Mouse (Mus musculus) kidney, embryonic 14.5 days (tissue): ENCODE measurements around the gene Pla2g3. TPM values are rescaled to one million over a fixed set of nuclear protein-coding genes. Genes with fewer than 3 reads are reported as not detected.
A peak's percentile ranks its signal among the peaks of the same experiment; 100 is the strongest.

Source experiments
- ATAC-seq: fragments of 200-750 bp; cut with Nextera tagmentation; 2 replicates; pipeline ENCODE4 v1.8.0; 2017; ENCODE audit warnings: moderate number of reproducible peaks, mild to moderate bottlenecking, moderate TSS enrichment, moderate library complexity; ENCODE audit not compliant: low FRiP score, low TSS enrichment
- H3K27ac ChIP-seq: fragments of 300-500 bp; sonication (generic); 2 replicates; pipeline ENCODE4 v1.5.1; 2014; ENCODE audit warnings: low read depth, mild to moderate bottlenecking, low read length, moderate library complexity, mixed read lengths
- H3K27me3 ChIP-seq: fragments of 300-500 bp; sonication (generic); 2 replicates; pipeline ENCODE4 v1.6.1; 2014; ENCODE audit warnings: mild to moderate bottlenecking, low read length; ENCODE audit not compliant: control insufficient read depth, insufficient read depth
- H3K36me3 ChIP-seq: fragments of 300-500 bp; sonication (generic); 2 replicates; pipeline ENCODE4 v1.6.1; 2014; ENCODE audit warnings: low read length, mixed read lengths; ENCODE audit not compliant: control insufficient read depth, insufficient read depth
- H3K4me1 ChIP-seq: fragments of 300-500 bp; sonication (generic); 2 replicates; pipeline ENCODE4 v1.6.1; 2014; ENCODE audit warnings: low read length, mixed read lengths; ENCODE audit not compliant: control insufficient read depth, insufficient read depth
- H3K4me2 ChIP-seq: fragments of 300-500 bp; sonication (generic); replicated peaks from 2 replicates; pipeline ENCODE4 v1.6.1; 2014; ENCODE audit warnings: low read depth, mild to moderate bottlenecking, low read length
- H3K4me3 ChIP-seq: fragments of 300-500 bp; sonication (generic); 2 replicates; pipeline ENCODE4 v1.5.1; 2014; ENCODE audit warnings: mild to moderate bottlenecking, low read length
- H3K9ac ChIP-seq: fragments of 300-500 bp; sonication (generic); 2 replicates; pipeline ENCODE4 v1.6.1; 2014; ENCODE audit warnings: low read depth, mild to moderate bottlenecking, low read length, moderate library complexity
- H3K9me3 ChIP-seq: fragments of 300-500 bp; sonication (generic); 2 replicates; pipeline ENCODE4 v1.6.1; 2016; ENCODE audit warnings: low read length; ENCODE audit not compliant: control insufficient read depth
- WGBS: fragments of 180-500 bp; shearing (Covaris S2); extraction: QIAGEN DNeasy Blood & Tissue Kit; methylation state at CpG from one replicate; pipeline ENCODE4 v1.1.7; 2014; 5-methylcytosine and 5-hydroxymethylcytosine counted together
- polyA plus RNA-seq: library from polyadenylated mRNA; unstranded; fragments of >200 nt; fragmentation: Nextera tagmentation; extraction: Ambion mirVana; gene quantifications from 2 replicates; pipeline ENCODE4 v1.2.1, GENCODE M21; 2014

Gene Pla2g3
- polyA plus RNA-seq, 1 experiment from 2014 or later: 0.77 TPM

DNA sequence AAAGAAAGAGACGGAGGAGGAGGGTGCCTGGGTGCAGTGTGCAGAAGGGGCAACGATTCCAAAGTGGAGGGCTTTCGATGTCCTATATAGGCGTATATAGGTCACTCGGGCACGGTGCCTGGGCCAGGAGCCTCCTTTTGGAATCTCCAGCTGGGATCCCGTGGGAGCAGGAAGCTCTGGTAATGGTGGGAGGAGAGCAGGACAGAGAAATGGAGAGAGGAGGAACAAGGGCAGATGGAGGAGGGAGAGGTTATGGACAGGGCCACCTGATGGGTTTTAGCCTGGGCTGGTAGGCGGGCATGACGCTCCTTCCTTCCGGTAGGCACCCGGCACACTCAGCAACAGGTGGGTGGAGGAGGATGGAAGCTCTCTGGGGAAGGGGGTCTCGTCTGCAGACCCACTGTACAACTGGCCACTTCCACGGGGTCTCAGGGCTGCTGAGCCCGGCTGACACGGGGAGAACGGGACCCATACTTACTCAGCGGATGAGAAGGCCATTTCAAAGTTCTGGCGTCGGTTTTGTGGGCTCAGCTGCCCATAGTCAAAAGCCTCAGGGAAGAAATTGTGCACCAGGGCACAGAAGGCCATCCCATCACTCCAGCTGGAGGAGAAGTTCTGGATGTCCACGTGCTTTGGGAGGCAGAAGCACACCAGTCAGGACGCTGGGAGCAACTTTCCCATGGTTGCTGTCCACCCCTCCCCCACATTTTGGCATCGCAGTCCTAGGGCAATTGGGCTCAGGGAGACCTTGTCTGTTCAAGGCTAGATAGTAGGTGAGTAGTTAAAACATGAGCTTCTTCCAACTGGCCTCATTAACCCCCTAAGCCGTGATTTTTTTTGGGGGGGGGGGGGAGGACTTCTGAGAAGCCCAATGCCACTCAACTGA lies 33.5 kb downstream of the Pla2g3 start:
- Histone ChIP-seq H3K4me1 (peaks cover 10% of the 10 kb centered on the region; the same call in 1 of the 2 replicates), H3K27ac (no peak overlapping the region), H3K27me3 (no peaks in the 10 kb centered on the region), H3K36me3 (peaks cover 75% of the 10 kb centered on the region), H3K9ac (peak overlapping the region; percentile 23; the same call in 1 of the 2 replicates), H3K4me3 (no peak overlapping the region), H3K9me3 (no peaks in the 10 kb centered on the region), H3K4me2 (no peak overlapping the region)
- no peak for ATAC-seq
- WGBS: 82% methylated on average over 23 of the region's 23 CpGs

DNA sequence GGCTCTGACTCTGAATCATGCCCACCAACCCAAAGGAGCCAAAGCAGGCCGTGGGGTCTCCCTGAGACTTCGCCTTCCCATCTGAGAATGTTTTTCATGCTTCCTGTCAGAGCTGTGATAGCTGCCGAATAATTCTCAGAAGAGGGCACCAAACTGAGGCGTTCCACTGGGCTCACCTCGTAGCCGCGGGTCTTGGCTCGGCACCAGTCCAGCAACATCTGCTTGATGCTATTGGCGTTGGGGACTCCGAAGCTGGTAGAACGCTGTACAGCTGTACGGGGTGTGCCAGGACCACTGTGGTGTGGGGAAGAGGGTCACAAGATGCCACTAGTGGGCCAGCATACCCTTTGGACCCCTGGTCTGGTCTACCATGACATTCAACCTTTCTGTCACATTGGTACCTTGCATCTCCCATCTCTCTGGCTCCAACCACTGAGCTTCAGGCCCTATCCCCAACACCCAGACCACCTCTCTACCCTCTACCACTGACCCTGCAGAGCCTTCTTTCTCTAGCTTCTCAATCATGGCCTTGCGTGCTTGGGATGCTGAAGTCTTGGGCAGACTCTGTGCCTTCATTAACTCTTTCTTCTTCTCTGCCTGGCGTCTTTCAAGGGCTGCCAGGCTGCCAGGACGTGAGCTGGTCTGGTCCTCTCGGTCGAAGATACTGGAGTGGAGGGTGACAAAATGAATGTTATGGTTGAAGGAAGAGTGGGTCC lies 34.4 kb downstream of the Pla2g3 start:
- Histone ChIP-seq H3K27me3 (no peaks in the 10 kb centered on the region), H3K4me1 (peaks cover 4% of the 10 kb centered on the region; the same call in 1 of the 2 replicates), H3K36me3 (peaks cover 84% of the 10 kb centered on the region), H3K9me3 (no peaks in the 10 kb centered on the region), H3K9ac (no peak overlapping the region), H3K4me2 (no peak overlapping the region), H3K27ac (no peak overlapping the region), H3K4me3 (no peak overlapping the region)
- WGBS: 96% methylated on average over 17 of the region's 17 CpGs
- ATAC-seq: no peak

DNA sequence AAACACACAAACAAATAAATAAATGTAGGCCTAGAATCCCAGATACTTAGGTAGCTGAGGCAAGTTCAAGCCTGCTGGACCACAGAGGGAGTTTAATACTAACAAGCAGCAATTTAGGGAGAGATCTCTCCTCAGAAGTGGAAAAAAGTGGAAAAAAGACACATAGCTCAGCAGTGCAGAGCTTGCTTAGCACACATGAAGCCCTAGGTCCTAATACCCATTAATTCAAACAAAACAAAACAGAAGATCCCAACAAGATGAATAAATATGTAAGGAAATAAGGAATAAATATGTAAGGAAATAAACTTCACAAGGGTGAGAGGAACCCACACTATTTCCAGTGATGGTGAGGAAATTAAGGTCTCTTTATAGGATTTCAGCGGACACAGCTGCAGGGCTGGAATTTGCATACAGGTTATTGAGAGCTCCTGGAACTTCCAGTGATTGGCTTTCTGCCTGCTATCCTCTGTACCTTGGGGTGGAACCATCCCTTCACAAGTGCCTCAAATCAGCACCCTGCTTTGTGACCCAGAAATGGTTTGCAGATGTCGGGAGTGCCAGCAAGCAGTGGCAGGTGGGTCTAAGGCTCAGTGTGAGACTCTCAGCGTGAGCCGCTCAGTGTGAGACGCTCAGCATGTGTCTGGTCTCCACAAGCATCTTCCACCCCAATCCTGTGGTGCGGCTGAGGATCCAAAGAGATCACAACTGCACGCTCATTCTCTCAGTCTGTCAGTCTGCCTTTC lies 35.9 kb downstream of the Pla2g3 start:
- Histone ChIP-seq H3K4me1 (no peaks in the 10 kb centered on the region), H3K27me3 (no peaks in the 10 kb centered on the region), H3K9ac (no peak overlapping the region), H3K9me3 (no peaks in the 10 kb centered on the region), H3K36me3 (peaks cover 97% of the 10 kb centered on the region), H3K27ac (no peak overlapping the region), H3K4me3 (no peak overlapping the region), H3K4me2 (no peak overlapping the region)
- no peak for ATAC-seq
- WGBS: 86% methylated on average over 7 of the region's 7 CpGs

DNA sequence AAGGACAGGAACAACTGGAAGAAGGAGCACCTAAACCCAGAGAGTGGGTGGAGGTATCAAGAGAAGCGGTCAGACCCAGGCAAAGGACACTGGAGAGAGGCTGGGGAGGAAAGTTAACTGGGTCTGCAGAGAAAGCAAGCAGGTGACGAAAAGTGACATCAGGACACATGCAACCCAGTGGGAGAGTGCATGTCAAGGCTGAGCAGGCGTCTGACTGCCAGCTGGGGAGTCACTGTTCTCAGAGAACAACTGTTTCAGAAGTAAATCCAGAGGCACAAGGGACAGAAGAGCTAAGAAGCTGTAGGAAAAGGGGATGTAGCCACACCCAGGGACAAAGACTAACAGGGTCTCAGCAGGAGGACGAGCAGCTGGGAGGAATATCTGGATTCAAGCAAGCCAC lies 37.5 kb downstream of the Pla2g3 start:
- WGBS: 93% methylated on average over 4 of the region's 4 CpGs
- H3K27me3 ChIP-seq: no peaks in the 10 kb centered on the region
- H3K4me3 ChIP-seq: no peak overlapping the region
- peaks cover 100% of the 10 kb centered on the region for H3K36me3 ChIP-seq
- H3K27ac ChIP-seq: no peak overlapping the region
- H3K9ac ChIP-seq: no peak overlapping the region
- H3K4me2 ChIP-seq: no peak overlapping the region
- no peaks in the 10 kb centered on the region for H3K4me1 ChIP-seq
- ATAC-seq: no peak
- H3K9me3 ChIP-seq: no peaks in the 10 kb centered on the region

DNA sequence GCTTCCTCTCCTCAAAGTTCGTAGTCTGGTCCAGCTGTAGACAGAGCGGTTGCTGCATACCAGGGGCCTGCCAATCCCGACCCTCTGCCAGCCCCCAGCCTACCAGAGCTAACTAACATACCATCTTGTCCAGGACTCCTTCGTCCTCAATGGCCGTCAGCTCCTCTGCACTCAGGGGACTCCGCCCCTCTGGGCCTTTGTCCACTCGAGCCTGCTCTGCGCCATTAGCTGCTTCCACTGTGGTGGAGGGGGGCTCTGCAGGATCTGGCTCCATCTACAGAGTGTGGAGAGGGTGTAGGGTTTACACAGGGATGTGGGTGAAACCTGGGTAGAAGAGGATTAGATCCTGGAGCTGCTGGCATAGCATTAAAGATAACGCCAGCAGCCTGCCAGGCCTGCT lies 38.1 kb downstream of the Pla2g3 start:
- Histone ChIP-seq H3K4me1 (no peaks in the 10 kb centered on the region), H3K9me3 (no peaks in the 10 kb centered on the region), H3K4me2 (no peak overlapping the region), H3K4me3 (no peak overlapping the region), H3K36me3 (peaks cover 100% of the 10 kb centered on the region), H3K27me3 (no peaks in the 10 kb centered on the region), H3K9ac (no peak overlapping the region), H3K27ac (no peak overlapping the region)
- no peak for ATAC-seq
- WGBS: 88% methylated on average over 9 of the region's 9 CpGs

DNA sequence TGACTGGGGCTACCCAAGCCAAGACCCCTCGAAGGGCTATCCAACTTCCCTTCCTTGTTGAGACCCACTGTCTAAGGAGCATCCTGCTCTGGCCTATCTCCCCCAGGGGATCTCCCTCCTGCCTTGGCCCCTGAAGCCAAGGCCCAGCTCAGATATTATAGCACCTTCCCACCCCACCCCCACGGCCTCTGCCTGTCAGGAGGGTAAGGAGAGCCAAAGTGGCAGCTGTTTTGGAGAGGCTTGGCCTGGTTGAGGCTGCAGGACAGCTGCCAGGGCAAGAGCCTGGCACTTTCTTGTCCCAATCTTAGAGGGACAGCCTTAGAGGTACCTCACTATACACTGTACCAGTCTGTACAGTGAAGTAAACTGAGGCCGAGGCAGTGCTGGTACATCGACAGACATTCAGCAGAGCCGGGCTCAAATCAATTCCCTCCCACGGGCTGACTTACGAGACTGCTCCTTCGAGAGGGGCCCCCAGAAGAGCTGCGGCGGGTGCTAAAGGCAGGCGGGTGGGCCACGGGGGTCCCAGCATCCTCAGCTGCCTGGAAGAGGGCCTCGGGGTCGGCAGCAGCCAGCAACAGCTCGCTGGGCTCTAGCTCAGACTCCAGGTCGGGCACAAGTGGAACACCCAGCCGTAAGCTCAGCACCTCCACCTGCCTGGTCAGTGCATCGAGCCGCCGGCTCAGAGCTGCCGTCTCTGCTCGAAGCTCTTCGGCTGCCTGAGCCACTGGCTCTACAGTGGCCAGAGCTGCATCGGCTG lies 39.1 kb downstream of the Pla2g3 start:
- WGBS: 92% methylated on average over 24 of the region's 24 CpGs
- no peak for ATAC-seq
- no peaks in the 10 kb centered on the region for H3K27me3 ChIP-seq
- no peak overlapping the region for H3K4me2 ChIP-seq
- no peaks in the 10 kb centered on the region for H3K4me1 ChIP-seq
- H3K36me3 ChIP-seq: peaks cover 100% of the 10 kb centered on the region
- H3K9me3 ChIP-seq: no peaks in the 10 kb centered on the region
- H3K4me3 ChIP-seq: no peak overlapping the region
- no peak overlapping the region for H3K27ac ChIP-seq
- H3K9ac ChIP-seq: no peak overlapping the region

DNA sequence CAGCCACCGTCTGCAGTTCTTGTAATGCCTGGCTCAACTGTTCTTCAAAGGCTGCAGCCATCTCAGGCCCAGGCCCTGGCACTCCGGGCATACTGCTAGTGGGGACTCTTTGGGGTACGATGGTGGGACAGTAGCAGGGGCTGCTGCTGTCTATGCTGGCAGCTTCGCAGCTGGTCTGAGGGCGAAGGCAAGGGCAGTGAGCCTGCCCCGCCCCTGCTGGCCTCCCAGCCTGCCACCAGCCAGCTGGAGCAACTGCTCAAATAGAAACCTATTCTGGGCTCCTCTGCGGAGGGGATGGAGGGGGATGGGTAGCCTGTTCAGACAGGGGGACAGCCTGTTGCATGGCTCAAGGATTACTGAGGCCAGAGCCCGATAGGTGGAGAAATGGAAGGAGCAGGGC lies 39.7 kb downstream of the Pla2g3 start:
- H3K9ac ChIP-seq: no peak overlapping the region
- H3K4me3 ChIP-seq: no peak overlapping the region
- H3K9me3 ChIP-seq: no peaks in the 10 kb centered on the region
- 87% methylated on average over 8 of the region's 8 CpGs for WGBS
- peaks cover 100% of the 10 kb centered on the region for H3K36me3 ChIP-seq
- no peak overlapping the region for H3K27ac ChIP-seq
- no peaks in the 10 kb centered on the region for H3K27me3 ChIP-seq
- ATAC-seq: no peak
- H3K4me1 ChIP-seq: no peaks in the 10 kb centered on the region
- H3K4me2 ChIP-seq: no peak overlapping the region

DNA sequence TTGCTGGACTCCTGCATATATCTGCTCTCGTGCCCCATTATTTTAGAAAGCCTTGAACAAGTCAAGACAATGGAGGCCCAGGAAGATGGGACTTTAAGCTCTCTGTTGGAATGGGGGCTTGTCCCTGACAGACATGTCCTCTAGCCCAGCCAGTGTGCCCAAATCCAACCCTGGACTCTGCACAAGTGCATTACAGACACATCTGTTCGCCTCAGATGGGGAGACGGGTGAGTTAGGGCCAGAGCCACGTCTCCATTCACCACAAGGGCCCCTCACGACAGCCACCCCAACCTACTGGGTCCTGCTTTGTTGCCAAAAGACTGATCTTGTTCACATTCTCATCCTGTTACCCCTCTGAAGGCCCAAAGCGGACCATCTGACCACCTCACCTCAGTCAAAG lies 40.1 kb downstream of the Pla2g3 start:
- no peaks in the 10 kb centered on the region for H3K4me1 ChIP-seq
- no peaks in the 10 kb centered on the region for H3K27me3 ChIP-seq
- no peak overlapping the region for H3K4me3 ChIP-seq
- no peak overlapping the region for H3K4me2 ChIP-seq
- H3K9ac ChIP-seq: no peak overlapping the region
- 93% methylated on average over 6 of the region's 6 CpGs for WGBS
- H3K27ac ChIP-seq: no peak overlapping the region
- peaks cover 100% of the 10 kb centered on the region for H3K36me3 ChIP-seq
- no peak for ATAC-seq
- no peaks in the 10 kb centered on the region for H3K9me3 ChIP-seq
